Mouse (Mus musculus): ENCODE measurements around the gene Ice1.

GRCm38 (mm10) chr13:70645968-70646505, 8.6 kb upstream of the Ice1 start:
- TF ChIP-seq GATA1 (IDR thresholded peaks at IDR 0.05; ENCODE audit: borderline replicate concordance, low read length), result no peak
- no peak for TF ChIP-seq TAL1 (conservative IDR thresholded peaks at IDR 0.05; ENCODE audit: low read depth, low read length)
